Mouse (Mus musculus) heart, embryonic 12.5 days (tissue): ENCODE data around the gene Cma1. TPM values are rescaled to one million over a fixed set of nuclear protein-coding genes. Genes with fewer than 3 reads are reported as not detected.
A peak's percentile ranks its signal among the peaks of the same experiment; 100 is the strongest.

Experiments
- ATAC-seq: fragments of 200-750 bp; cut with Nextera tagmentation; 2 replicates; pipeline ENCODE4 v1.8.0; 2017; ENCODE audit warnings: moderate TSS enrichment, moderate library complexity; ENCODE audit not compliant: insufficient number of reproducible peaks, low FRiP score
- H3K27ac ChIP-seq: fragments of 300-500 bp; sonication (generic); 2 replicates; pipeline ENCODE4 v1.5.1; 2016; ENCODE audit warnings: mild to moderate bottlenecking, moderate library complexity; ENCODE audit not compliant: poor library complexity, severe bottlenecking
- H3K27me3 ChIP-seq: fragments of 300-500 bp; sonication (generic); replicated peaks from 2 replicates; pipeline ENCODE4 v1.6.1; 2016; ENCODE audit warnings: mild to moderate bottlenecking, moderate library complexity
- H3K36me3 ChIP-seq: fragments of 300-500 bp; sonication (generic); 2 replicates; pipeline ENCODE4 v1.6.1; 2016; ENCODE audit warnings: mild to moderate bottlenecking, moderate library complexity
- H3K4me1 ChIP-seq: fragments of 300-500 bp; sonication (generic); replicated peaks from 2 replicates; pipeline ENCODE4 v1.6.1; 2016; ENCODE audit warnings: mild to moderate bottlenecking
- H3K4me2 ChIP-seq: fragments of 300-500 bp; sonication (generic); 2 replicates; pipeline ENCODE4 v1.6.1; 2016; ENCODE audit warnings: mild to moderate bottlenecking, moderate library complexity
- H3K4me3 ChIP-seq: fragments of 300-500 bp; sonication (generic); 2 replicates; pipeline ENCODE4 v1.5.1; 2016; ENCODE audit warnings: mild to moderate bottlenecking
- H3K9ac ChIP-seq: fragments of 300-500 bp; sonication (generic); 2 replicates; pipeline ENCODE4 v1.6.1; 2016; ENCODE audit warnings: mild to moderate bottlenecking, moderate library complexity
- H3K9me3 ChIP-seq: fragments of 300-500 bp; sonication (generic); replicated peaks from 2 replicates; pipeline ENCODE4 v1.6.1; 2016; ENCODE audit warnings: mild to moderate bottlenecking, moderate library complexity
- WGBS: fragments of 180-500 bp; shearing (Covaris S2); methylation state at CpG from one replicate; pipeline ENCODE4 v1.1.7; 2016; 5-methylcytosine and 5-hydroxymethylcytosine counted together
- polyA plus RNA-seq: library from polyadenylated mRNA; unstranded; fragments of >200 nt; fragmentation: Nextera tagmentation; extraction: Ambion mirVana; gene quantifications from 2 replicates; pipeline ENCODE4 v1.2.1, GENCODE M21; 2016

Cma1 gene
- polyA plus RNA-seq, 1 experiment from 2014 or later: not detected

DNA sequence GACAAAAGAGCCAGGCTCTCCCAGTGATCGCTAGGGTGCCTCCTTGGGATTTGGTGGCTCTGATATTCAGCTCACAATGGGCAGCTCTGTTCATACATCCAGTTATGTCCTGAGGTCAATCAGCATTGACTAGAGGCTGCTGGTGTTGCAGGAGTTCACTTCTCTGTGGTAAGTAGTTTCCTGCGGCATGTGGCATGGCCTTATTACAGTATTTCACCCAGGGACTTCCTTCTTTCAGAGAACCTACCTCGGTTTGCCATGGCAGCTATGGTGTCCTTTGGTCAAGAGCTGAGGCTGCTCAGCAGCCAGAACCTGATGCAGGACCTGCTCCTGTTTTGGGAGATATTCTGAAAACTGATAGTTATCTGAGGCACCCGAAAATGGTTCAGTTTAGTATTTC, 17.6 kb downstream of the Cma1 start:
- Histone ChIP-seq H3K4me3 (no peak overlapping the region), H3K4me1 (peaks cover 14% of the 10 kb centered on the region), H3K4me2 (no peak overlapping the region), H3K27me3 (no peaks in the 10 kb centered on the region), H3K9me3 (0 out of 2 replicates have a peak, but pooled peaks cover 6% of the 10 kb centered on the region), H3K36me3 (no peaks in the 10 kb centered on the region), H3K27ac (no peak overlapping the region), H3K9ac (no peak overlapping the region)
- 75% methylated on average over 4 of the region's 4 CpGs for WGBS
- ATAC-seq: no peak

DNA sequence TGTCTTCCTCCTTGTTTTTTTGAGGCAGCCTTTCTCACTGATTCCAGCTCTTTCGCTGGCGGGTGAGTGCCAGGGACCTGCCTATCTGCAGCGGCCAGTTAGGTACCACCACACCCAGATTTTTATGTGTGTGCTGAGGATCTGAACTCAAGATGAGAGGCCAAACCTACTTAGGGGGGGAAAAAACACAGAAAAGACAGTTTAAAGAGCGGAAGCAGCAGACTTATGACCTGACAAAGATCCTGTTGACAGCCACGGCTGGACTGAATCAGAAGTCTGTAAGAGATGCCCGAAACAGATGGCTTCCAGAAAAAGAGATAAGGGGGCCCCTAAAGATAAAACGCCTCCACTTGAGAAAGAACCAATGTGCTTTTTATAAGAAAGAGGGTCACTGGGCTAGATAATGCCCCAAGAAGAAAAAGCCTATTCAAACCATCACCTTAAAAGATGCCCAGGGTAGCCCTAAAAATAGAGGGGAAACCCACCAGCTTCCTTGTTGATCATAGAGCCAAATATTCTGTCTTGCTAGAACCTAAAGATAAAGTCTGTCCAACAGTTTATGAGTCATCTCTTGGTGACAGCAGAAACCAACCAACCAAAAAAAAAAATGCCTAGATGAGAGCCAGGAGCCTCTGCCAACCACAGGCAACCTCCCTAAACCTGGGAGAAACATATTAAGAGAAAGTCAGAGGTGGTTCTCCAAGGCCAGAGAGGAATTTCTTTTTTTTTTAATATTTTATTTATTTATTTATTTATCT, 21.8 kb downstream of the Cma1 start:
- H3K27me3 ChIP-seq: no peaks in the 10 kb centered on the region
- H3K9me3 ChIP-seq: no peaks in the 10 kb centered on the region
- 0 out of 2 replicates have a peak overlapping the region, but pooled peaks have one; percentile 20 for H3K4me2 ChIP-seq
- H3K4me3 ChIP-seq: no peak overlapping the region
- peak overlapping the region; percentile 23; the same call in 1 of the 2 replicates for H3K27ac ChIP-seq
- peaks cover 8% of the 10 kb centered on the region for H3K4me1 ChIP-seq
- no peak; the same call in 1 of the 2 replicates for ATAC-seq
- H3K9ac ChIP-seq: peak overlapping the region; percentile 39; the same call in 1 of the 2 replicates
- 12% methylated on average over 7 of the region's 7 CpGs for WGBS
- no peaks in the 10 kb centered on the region for H3K36me3 ChIP-seq

DNA sequence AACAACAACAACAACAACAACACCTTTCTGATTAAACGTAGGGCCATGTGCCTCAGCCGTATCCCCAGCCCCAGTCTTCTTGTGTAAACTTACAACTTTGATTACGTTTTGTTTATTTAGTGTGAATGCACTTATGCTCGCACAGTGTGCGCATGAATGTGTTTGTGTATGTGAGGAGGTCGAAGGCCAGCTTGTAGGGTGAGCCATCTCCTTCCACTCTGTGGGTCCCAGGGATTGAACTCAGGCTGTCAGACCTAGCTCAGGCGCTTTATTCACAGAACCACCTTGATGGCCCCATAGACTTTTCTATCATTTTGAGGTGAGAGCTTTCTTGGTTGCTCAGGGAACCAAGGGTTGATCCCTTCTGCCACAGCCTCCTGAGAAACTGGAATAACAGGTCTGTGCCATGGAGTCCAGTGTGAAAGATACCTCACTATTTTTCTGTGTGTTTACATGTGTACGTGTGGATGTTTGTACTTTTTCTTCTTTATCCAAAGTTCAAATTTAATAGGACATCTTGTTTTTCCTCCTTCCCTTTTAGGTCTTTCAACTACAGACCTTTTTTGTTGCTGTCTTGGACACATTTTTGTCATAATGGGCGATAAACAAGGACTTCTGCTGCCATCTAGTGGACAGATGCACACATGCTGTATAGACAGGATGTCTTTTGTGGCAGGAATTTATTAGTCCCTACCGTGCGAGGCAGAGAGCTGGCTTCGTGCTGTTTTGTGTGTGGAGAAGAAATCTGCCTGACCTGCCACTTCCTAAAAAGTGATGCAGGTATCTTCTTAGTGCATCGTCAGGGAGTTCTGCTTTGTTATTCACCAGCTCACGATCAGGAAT, 26.0 kb downstream of the Cma1 start:
- H3K4me3 ChIP-seq: no peak overlapping the region
- no peaks in the 10 kb centered on the region for H3K36me3 ChIP-seq
- no peak overlapping the region; the same call in 1 of the 2 replicates for H3K4me2 ChIP-seq
- peaks cover 3% of the 10 kb centered on the region; the same call in 1 of the 2 replicates for H3K9me3 ChIP-seq
- no peak for ATAC-seq
- no peaks in the 10 kb centered on the region for H3K27me3 ChIP-seq
- no peak overlapping the region for H3K27ac ChIP-seq
- peaks cover 8% of the 10 kb centered on the region for H3K4me1 ChIP-seq
- H3K9ac ChIP-seq: peak overlapping the region; percentile 66
- 36% methylated on average over 14 of the region's 14 CpGs for WGBS

DNA sequence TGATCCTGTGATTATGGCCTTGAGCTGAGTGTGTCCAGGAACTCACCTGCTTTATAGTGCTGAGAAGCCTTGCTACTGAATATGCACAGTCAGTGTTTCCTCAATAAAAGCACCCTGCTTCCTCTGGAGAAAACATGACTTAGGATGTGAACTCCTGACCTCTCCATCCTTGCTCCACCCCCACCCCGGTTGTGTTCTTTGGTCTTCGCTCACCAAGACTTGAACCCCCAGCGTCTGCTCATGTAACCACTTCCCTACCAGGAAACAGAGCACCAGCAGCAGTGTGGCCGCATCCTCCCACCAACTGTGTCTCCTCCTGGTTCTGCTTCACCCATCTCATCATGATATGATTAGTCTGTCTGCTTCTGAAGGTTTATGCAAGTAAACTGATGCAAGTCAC, 31.1 kb downstream of the Cma1 start:
- H3K9ac ChIP-seq: no peak overlapping the region
- H3K27me3 ChIP-seq: no peaks in the 10 kb centered on the region
- H3K4me3 ChIP-seq: no peak overlapping the region
- peaks cover 3% of the 10 kb centered on the region; the same call in 1 of the 2 replicates for H3K9me3 ChIP-seq
- no peak overlapping the region for H3K27ac ChIP-seq
- ATAC-seq: no peak
- no peaks in the 10 kb centered on the region for H3K36me3 ChIP-seq
- WGBS: 52% methylated on average over 4 of the region's 4 CpGs
- no peak overlapping the region for H3K4me2 ChIP-seq
- no peaks in the 10 kb centered on the region for H3K4me1 ChIP-seq

DNA sequence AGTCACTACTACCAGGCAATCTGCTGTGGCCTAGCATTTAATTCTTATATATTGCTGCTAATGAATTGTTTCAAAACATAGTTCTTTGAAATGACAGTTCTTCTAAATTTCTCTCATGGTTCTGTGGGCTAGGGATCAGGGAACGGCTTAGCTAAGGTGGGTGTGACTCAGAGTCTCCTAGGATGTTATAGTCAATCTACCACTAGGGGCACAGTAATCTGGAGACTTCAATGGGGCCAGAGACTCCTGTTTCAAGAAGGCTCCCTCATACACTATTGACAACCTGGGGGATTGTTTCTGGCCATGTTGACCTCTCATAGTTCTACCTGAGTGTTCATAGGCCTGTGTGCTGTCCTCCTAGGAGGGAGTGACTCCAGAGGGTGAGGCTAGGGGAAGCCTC, 39.0 kb downstream of the Cma1 start:
- H3K27me3 ChIP-seq: no peaks in the 10 kb centered on the region
- WGBS: 14% methylated on average over 1 of the region's 1 CpGs
- no peak overlapping the region for H3K4me2 ChIP-seq
- H3K9ac ChIP-seq: no peak overlapping the region
- H3K36me3 ChIP-seq: no peaks in the 10 kb centered on the region
- no peak for ATAC-seq
- no peaks in the 10 kb centered on the region for H3K9me3 ChIP-seq
- H3K27ac ChIP-seq: no peak overlapping the region
- peaks cover 6% of the 10 kb centered on the region; the same call in 1 of the 2 replicates for H3K4me1 ChIP-seq
- no peak overlapping the region for H3K4me3 ChIP-seq

DNA sequence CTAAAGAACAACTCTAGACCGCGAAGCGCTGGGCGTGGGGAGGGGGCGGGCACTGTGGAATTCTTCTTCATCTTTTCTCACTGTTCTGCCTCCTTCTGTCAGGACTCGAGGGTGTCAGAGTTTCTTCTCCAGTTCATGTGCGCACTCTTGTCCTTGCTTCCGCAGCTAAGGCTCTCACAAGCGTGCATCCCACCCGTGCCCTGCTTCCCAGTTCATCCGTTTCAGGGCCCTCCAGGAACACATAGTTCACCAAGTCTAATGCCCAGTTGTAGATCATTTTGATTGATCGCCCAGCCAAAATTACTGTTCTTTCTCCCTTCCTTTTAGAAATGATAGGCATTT, 44.1 kb downstream of the Cma1 start:
- peaks cover 31% of the 10 kb centered on the region for H3K36me3 ChIP-seq
- peak overlapping the region; percentile 86 for H3K4me2 ChIP-seq
- H3K4me3 ChIP-seq: peak overlapping the region; percentile 51
- H3K9me3 ChIP-seq: no peaks in the 10 kb centered on the region
- 9% methylated on average over 12 of the region's 12 CpGs for WGBS
- peak overlapping the region; percentile 72 for H3K9ac ChIP-seq
- peak overlapping the region; percentile 49; the same call in 1 of the 2 replicates for H3K27ac ChIP-seq
- H3K27me3 ChIP-seq: no peaks in the 10 kb centered on the region
- H3K4me1 ChIP-seq: peaks cover 15% of the 10 kb centered on the region
- ATAC-seq: peak; percentile 13; the same call in 1 of the 2 replicates

DNA sequence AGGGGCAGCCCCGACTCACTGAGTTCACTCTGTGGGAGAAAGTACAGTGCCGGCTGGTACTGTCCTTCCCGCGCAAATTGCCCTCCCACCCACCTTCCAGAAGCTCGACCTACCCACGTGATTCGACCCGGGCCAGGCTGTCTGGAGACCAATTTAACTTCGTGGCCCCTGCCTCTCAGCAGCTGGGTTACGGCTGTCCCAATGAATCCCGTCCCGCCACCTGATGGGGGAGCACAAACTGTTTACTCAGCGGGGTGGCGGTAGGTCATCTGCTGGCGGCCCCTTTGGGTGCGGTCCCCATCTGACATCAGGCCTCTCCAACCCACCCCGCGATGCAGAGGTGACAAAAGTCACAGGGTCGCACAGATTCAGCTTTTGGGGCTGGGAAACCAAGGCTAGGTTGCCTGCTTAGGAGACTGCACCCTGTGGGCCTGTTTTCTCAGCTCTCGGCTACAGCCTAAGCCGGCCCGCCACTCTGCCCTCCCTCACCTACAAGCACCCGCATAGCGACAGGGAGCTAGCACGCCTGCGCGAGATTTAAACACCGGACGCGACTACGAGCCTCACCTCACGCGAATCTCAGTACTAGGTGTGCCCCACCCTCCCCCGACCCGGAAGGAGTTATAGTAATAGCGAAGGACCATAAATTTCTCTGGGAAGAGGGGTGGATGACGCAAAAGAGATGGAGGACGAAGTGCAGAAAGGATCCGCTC, 44.6 kb downstream of the Cma1 start, which contains the start of gene Sdr39u1:
TSS of gene Sdr39u1 (minus strand) at position 593 of the 713 bp plus-strand sequence.
- Histone ChIP-seq H3K36me3 (peaks cover 36% of the 10 kb centered on the region), H3K4me2 (peak within 1 kb of the TSS; percentile 86), H3K4me3 (peak within 1 kb of the TSS; percentile 51), H3K27me3 (no peaks in the 10 kb centered on the region), H3K27ac (peak within 1 kb of the TSS; percentile 49), H3K4me1 (peaks cover 15% of the 10 kb centered on the region), H3K9me3 (no peaks in the 10 kb centered on the region), H3K9ac (peak within 1 kb of the TSS; percentile 72)
- 2% methylated on average over 39 of the region's 39 CpGs for WGBS
- ATAC-seq: peak; percentile 83

DNA sequence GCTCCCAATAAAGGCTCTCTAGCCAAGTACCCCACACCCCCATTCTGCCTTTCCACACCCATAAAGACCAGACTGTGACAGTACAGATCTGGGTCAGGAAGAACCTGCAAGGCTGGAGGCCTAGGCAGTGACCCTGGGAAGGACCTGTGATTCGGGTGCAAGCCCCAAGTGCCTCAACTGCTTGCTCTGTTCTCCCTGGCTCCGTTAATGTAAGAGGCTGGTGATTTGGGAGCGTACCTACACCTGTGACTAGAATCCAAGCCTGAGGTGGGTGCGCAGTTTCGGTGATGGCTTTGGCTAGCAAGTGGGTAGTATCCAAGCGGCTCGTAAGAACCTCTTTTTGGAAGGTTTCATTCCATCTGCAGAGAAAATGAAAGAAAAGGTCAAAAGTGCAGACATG, 45.5 kb downstream of the Cma1 start:
- H3K4me3 ChIP-seq: no peak overlapping the region
- 91% methylated on average over 7 of the region's 7 CpGs for WGBS
- no peak overlapping the region for H3K9ac ChIP-seq
- H3K27ac ChIP-seq: peak overlapping the region; percentile 3; the same call in 1 of the 2 replicates
- H3K27me3 ChIP-seq: no peaks in the 10 kb centered on the region
- H3K4me2 ChIP-seq: peak overlapping the region; percentile 86; the same call in 1 of the 2 replicates
- H3K4me1 ChIP-seq: peaks cover 15% of the 10 kb centered on the region
- H3K9me3 ChIP-seq: no peaks in the 10 kb centered on the region
- peaks cover 45% of the 10 kb centered on the region for H3K36me3 ChIP-seq
- no peak for ATAC-seq

DNA sequence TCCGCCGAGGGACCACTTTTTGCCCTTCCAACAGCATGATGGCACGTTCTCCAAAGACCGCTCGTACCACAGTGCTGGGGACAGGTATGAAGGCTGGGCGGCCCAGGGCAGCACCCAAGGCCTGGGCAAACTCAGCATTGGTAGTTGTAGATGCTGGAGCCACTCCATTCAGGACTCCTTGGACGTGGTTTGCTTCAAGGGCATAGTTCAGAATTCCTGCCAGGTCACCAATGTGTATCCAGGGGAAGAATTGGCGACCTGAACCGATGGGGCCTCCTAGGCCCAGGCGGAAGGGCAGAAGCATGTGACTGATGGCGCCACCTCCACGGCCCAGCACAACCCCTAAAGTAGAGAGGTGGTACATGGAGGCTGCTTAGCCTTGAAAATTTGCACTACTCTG, 46.8 kb downstream of the Cma1 start:
- Histone ChIP-seq H3K27ac (no peak overlapping the region), H3K4me3 (no peak overlapping the region), H3K9ac (no peak overlapping the region), H3K36me3 (peaks cover 54% of the 10 kb centered on the region), H3K4me1 (peaks cover 15% of the 10 kb centered on the region), H3K9me3 (no peaks in the 10 kb centered on the region), H3K4me2 (no peak overlapping the region), H3K27me3 (no peaks in the 10 kb centered on the region)
- ATAC-seq: no peak
- 90% methylated on average over 12 of the region's 12 CpGs for WGBS
